Mouse (Mus musculus) telencephalon, adult 2 months (tissue): ENCODE data around the gene Itgb3.

Experiments
- DNase-seq: peaks from one replicate; pipeline ENCODE4 v3.0.0-alpha.2; 2011; ENCODE audit warnings: low read depth, low spot score

Gene Itgb3

GRCm38 (mm10) chr11:104648571-104648970, 40.8 kb downstream of the Itgb3 start:
- DNase-seq, result no peak

DNA sequence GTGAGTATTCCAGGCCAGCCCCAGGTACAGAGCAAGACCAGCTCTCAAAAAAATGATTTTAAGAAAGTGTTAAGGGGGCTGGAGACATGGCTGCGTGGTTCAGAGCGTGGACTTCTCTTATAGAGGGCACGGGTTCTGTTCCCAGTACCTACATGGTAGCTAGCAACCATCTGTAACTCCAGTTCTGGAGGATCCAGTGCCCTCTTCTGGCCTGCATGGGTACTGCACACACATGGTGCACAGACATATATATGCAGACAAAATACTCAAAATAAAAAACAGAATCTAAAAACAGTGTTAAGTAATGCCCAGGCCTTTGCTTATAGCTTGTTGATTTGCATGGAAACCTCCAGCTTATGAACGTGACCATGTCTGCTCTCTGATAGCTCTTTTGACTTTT, 52.8 kb downstream of the Itgb3 start:
- no peak for DNase-seq

- DNase-seq, result no peak
Observed at GRCm38 (mm10) chr11:104661106-104661505, 53.3 kb downstream of the Itgb3 start.

DNA sequence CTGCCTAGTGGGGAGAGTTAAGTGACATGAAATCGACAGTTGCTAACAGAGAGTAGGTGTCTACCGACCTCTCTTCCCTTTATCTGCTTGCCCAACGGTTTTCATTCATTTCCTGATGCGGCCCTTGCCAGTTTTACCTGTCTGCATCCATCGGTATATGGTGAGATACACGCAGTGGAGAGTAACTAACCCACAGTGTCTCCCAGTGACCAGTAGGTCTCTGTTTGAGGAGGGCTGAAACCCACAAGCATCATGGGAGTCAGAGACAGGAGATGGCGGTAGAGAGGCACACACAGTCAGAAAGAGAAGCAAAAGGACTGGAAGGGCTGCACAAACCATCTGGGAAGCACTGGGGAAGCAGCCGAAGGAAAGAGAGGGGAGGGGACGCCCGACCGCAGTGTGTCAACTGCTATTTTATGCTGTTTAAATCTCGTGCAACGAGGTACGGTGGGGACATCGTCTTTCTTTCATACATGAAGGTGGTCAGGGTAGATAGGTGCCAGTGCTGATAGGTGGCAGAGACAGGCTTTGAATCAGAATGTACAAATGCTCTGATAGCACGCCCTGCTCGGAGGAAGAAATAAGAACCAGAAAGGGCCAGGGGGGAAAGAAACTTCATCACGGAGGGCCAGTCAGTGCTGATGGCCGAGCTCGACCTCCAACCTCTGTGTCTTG, 53.9 kb downstream of the Itgb3 start:
- DNase-seq, result no peak

- no peak for DNase-seq
Observed at GRCm38 (mm10) chr11:104662573-104662972, 54.8 kb downstream of the Itgb3 start.

DNA sequence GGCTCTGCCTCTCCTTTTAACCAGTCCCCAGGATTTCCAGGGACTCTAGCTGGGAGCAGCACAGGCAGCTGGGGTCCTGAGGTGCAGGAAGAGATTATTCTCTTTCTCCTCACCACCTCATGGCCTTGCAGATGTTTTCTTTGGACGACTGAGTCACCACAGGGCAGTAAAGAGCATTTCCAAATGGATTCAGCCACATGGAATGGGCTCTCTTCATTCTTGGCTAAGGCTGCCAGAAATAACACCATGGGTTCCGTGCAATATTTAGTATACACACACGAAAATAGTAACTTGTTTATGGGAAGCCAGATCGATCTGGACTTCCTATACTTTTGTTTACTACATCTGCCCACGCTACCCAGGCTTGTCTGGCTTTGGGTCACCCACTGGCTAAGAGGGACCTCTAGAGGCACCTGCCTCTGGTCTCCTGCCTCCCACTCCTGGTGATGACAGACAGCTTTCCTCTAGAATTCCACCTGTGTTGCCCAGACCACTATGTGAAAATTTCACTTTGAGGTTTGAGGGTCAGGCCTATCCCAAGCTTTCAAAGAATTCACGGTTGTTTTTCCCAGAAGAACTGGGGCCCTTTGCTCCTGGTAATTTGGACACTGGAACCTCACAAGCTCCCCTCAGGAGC, 55.6 kb downstream of the Itgb3 start:
- no peak for DNase-seq

DNA sequence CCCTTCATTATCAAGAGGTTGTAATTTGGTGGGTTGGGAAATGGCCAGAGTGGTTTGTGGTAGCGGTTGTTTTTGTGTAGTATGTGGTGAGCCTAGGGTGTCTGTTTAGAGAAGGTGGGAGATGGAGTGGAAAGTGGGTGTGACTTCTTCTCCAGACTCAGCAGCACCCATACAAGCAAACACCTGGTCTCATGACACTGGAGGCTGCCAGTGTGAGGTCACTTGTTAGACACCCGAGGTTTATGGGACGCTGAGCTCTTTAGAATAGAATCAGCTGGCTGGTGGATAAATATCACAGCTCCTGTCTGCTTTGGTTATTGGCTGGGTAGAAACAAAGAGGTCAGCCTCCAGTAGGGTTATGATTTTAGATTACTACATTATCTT, 56.1 kb downstream of the Itgb3 start:
- no peak for DNase-seq

GRCm38 (mm10) chr11:104664441-104664840, 56.6 kb downstream of the Itgb3 start:
- no peak for DNase-seq

- DNase-seq, result no peak
Observed at GRCm38 (mm10) chr11:104667399-104667798, 59.6 kb downstream of the Itgb3 start.

GRCm38 (mm10) chr11:104673412-104673811, 65.6 kb downstream of the Itgb3 start:
- DNase-seq, result no peak

GRCm38 (mm10) chr11:104674768-104675167, 67.0 kb downstream of the Itgb3 start:
- no peak for DNase-seq

DNA sequence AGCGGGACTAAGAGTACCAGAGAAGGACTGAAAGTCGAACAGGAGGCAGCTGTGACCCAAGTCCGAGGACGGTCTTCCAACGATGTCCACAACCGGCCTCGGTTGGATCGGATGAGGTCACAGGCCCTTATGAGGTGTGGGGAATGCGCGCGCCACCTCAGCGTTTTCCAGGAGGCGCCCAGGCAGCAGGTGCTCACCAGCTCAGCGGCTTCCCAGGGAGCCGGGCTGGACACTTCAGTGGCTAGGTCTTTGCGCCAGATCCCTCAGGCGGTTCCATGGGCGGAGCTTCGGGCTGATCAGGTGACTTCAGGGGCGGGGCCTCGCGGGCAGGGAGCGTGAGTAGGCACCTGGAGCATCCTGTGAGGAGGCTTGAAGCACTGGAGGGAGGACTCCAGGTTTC, 77.7 kb downstream of the Itgb3 start, which contains the start of gene Gm11639:
Gene Gm11639 (plus strand): TSS at position 160 of the 400 bp plus-strand sequence.
- no peak for DNase-seq

- DNase-seq, result peak; percentile 52
Observed at GRCm38 (mm10) chr11:104693235-104693634, 85.4 kb downstream of the Itgb3 start.

DNA sequence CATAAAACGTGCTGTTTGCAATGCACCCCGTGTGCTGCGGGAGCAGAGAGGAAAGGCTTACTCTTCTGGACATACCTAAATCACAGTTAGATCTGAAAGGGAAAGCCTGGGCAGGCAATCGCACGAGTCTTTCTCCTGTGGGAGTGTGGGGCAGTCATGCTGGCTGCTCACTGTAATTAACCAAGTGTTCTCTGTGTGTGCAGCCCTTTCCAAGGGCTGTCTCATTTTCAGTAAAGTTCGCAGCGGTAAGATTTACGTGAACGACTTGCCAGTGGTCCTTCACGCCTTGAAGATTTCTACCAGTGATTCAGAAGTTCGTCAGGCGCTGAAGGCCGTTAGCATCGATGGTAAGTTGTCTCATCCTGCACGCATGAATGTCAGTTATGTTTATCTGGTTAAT, 96.3 kb downstream of the Itgb3 start:
- DNase-seq, result no peak

- DNase-seq, result no peak
Observed at GRCm38 (mm10) chr11:104707084-104707483, 99.3 kb downstream of the Itgb3 start.
